Mouse (Mus musculus) lung, postnatal 25 days (tissue): ENCODE results near the gene Asic1.
"Not testable (repeated sequence)": the region's sequence is repeated elsewhere in the genome, so short reads cannot be mapped to it uniquely, and the experiment has no call there.

ENCODE experiments used
- DNase-seq: peaks from one replicate; pipeline ENCODE4 v3.0.0; 2022; ENCODE audit warnings: low spot score

Gene Asic1

GRCm38 (mm10) chr15:99719865-99720264, 49.7 kb downstream of the Asic1 start:
- no peak for DNase-seq

GRCm38 (mm10) chr15:99721921-99722743, 52.0 kb downstream of the Asic1 start:
- DNase-seq = no peak

GRCm38 (mm10) chr15:99723120-99723514, 52.9 kb downstream of the Asic1 start:
- DNase-seq = no peak

GRCm38 (mm10) chr15:99723515-99724291, 53.5 kb downstream of the Asic1 start:
- DNase-seq = peak; percentile 85

- DNase-seq = peak; percentile 74
These were observed 54.3 kb downstream of the Asic1 start for GRCm38 (mm10) chr15:99724292-99725021.

- DNase-seq = peak; percentile 98
These were observed 55.4 kb downstream of the Asic1 start, which contains the start of gene Cox14 for GRCm38 (mm10) chr15:99725341-99726155. TSS of gene Cox14 (plus strand) at chr15:99725618.

- DNase-seq = no peak
These were observed 56.4 kb downstream of the Asic1 start for GRCm38 (mm10) chr15:99726549-99726948.

GRCm38 (mm10) chr15:99727039-99727438, 56.9 kb downstream of the Asic1 start:
- not testable (repeated sequence) for DNase-seq

- DNase-seq = no peak
These were observed 57.4 kb downstream of the Asic1 start for GRCm38 (mm10) chr15:99727525-99727924.

- no peak for DNase-seq
These were observed 58.0 kb downstream of the Asic1 start for GRCm38 (mm10) chr15:99728211-99728610.

GRCm38 (mm10) chr15:99729056-99729783, 59.1 kb downstream of the Asic1 start:
- DNase-seq = no peak

- no peak for DNase-seq
These were observed 61.0 kb downstream of the Asic1 start for GRCm38 (mm10) chr15:99731167-99731566.

- DNase-seq = no peak
These were observed 61.5 kb downstream of the Asic1 start for GRCm38 (mm10) chr15:99731678-99732077.

GRCm38 (mm10) chr15:99733186-99733585, 63.0 kb downstream of the Asic1 start:
- DNase-seq = no peak

- DNase-seq = peak; percentile 100
These were observed 65.5 kb downstream of the Asic1 start for GRCm38 (mm10) chr15:99735631-99736030.

- DNase-seq = no peak
These were observed 66.5 kb downstream of the Asic1 start for GRCm38 (mm10) chr15:99736675-99737074.

GRCm38 (mm10) chr15:99740229-99740628, 70.1 kb downstream of the Asic1 start:
- no peak for DNase-seq
